Mouse (Mus musculus) megakaryocyte progenitor cell, adult 5-6 weeks (primary cell): Measurements from ENCODE around the gene Ubqln1. TPM values are rescaled to one million over a fixed set of nuclear protein-coding genes. Genes with fewer than 3 reads are reported as not detected.
"Not testable (repeated sequence)": the region's sequence is repeated elsewhere in the genome, so short reads cannot be mapped to it uniquely, and the experiment has no call there.

ENCODE experiments used
- ATAC-seq: replicated peaks from 2 replicates; pipeline ENCODE4 v1.8.0; 2016; ENCODE audit warnings: mild to moderate bottlenecking, moderate TSS enrichment, inconsistent platforms; ENCODE audit not compliant: poor library complexity
- total RNA-seq, 2 experiments: library from RNA; stranded (forward) in 1 of 2; stranded (reverse) in 1 of 2; fragments of 157-497, 149-512 nt in 1 of 2; fragments of 200-1000 nt in 1 of 2; gene quantifications; 2 replicates each; pipeline versions ENCODE4 v1.2.3 to v1.2.4; 2015 to 2017

Gene Ubqln1
- total RNA-seq, 2 experiments from 2014 or later, result 52.2 to 53.0 TPM

DNA sequence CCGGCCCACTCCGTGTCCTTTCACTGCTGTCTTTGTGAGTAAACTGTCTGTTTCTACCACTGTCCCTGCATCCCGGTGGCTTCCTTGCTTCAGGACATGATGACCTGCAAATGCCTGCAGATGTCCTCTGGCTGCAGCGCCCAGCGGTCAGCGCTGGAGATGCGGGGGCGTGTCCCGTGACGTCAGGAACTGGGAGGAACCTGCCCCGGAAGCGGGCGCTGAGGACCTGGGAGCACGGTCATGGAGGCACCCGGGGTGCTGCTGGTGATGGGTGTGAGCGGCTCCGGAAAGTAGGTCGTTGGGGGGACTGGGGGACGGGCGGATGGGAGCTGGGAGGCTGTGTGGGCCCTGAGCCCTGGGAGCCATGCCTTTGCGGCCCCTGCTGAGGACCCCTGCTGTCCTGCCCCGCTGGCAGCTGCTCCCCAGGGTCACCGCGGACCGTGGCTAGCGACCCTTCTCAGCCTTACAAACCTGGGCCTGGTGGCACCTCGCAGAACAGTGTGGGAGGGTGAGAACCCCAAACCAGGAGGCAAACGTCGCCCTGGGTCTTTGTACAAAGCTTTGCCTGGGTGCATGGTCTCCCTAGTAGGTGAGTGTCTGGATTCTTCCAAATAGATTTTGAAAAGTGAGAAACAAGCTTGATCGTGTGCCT is 57.9 kb downstream of the Ubqln1 start, which contains the start of gene Idnk:
Gene Idnk, plus strand, starts transcription at position 203 of the 652 bp plus-strand sequence.
- ATAC-seq, result peak; percentile 80

DNA sequence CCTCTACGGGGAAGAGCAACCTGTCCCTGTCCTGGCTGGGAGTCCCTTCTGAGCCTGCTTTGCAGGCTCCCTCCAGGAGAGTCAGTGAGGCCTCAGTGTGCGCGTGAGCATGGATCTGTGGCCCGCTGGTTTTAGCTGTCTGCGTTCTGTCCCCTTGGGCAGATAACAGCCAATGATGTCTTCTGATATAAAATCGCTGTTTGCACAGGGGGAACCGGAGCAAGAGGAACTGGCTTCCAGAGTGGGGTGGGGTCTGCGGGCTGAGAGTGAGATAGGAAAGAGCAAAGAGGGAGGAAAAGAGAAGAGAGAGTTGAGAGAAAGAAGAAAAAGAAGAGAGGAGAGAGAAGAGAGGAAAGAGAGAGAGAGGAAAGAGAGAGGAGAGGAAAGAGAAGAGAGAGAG is 58.4 kb downstream of the Ubqln1 start:
- no peak for ATAC-seq

- peak; percentile 21; the same call in 1 of the 2 replicates for ATAC-seq
Measured at GRCm38 (mm10) chr13:58156031-58156430, 59.4 kb downstream of the Ubqln1 start.

- ATAC-seq, result no peak
Measured at GRCm38 (mm10) chr13:58150442-58150841, 65.0 kb downstream of the Ubqln1 start.

GRCm38 (mm10) chr13:58149629-58150028 is 65.8 kb downstream of the Ubqln1 start:
- ATAC-seq, result no peak

DNA sequence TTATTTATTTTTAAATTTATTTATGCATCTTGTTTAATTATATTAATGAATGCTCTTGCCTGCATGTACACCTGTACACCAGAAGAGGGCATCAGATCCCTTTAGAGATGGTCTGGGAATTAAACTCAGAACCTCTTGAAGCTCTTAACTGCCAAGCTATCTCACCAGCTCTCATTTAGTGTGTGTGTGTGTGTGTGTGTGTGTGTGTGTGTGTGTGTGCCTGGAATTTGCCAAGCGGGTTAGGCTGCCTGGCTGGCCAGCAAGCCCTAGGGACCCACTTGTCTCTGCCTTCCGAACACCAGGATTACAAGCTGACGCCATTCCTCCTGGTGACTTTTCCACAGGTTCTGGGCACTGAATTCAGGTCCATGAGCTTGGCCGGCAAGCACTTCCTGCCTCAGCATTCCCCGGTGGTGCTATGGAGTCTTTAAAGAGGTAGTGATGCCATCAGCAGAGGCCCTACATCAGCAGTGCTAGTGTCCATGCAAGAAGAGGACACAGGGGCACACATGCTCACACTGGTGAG is 66.4 kb downstream of the Ubqln1 start:
- ATAC-seq, result peak; percentile 71

DNA sequence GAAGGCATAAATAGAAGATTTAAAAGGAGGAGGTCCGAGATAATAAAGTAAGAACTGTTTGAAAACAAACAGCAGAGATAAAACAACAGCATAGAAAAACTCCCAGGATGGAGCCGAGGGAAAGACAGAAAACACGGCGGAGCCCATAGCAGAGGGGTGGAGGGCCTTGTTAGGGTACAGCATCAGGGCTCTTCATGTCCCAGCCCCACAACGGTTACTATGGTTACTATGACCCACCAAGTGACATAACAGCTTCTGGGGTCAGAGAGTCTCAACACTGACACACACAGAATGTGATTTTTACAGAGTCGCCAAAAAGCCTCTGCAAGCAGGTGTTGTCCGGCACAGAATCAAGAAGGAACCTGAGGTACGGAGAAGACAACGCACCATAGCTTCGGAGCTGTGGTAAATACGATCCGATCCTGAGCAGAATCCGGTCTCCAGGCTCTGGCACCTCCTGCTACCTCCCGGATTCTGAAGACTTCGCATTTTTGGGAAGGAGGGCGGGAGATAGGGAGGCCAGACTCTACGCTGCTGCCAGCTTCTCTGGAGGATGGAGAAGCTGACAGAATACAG is 67.1 kb downstream of the Ubqln1 start:
- ATAC-seq, result peak; percentile 92

- no peak for ATAC-seq
Measured at GRCm38 (mm10) chr13:58147760-58148159, 67.7 kb downstream of the Ubqln1 start.

DNA sequence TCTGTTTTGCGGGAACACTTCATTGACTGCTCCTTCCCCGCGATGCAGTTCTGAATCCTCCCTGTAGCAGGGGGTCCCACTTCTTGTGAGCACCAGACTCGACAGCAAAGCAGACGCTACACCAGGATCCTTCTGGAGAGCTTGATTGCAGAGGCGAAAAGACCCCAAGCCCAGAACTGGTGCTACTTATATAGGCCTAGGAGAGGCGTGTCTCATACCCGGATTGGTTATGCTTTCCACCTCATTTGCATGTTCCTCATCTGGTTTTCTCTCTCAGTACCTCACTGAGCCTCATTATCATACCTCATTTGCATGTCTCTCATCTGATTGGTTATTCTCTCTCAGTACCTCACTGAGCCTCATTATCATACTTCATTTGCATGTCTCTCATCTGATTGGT is 68.8 kb downstream of the Ubqln1 start:
- not testable (repeated sequence) for ATAC-seq

DNA sequence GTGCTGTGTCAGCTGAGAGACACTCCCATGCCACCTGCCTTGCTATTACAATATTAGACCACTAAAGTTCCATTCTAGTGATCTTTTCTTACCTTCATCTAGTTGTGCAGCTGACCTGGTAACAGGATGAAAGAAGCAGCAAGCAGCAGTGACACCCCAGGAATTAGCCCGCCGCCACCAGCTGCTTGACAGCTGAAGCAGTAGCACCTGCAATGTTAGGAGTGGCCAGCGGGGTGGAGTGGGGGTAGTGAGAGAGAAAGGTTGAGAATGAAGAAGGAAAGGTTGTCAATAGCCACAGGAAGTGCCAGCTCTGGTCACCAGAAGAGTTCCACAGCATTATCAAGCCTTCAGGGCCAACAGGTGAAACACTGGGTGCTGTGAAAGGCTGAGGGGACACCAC is 83.8 kb downstream of the Ubqln1 start:
- ATAC-seq, result no peak

DNA sequence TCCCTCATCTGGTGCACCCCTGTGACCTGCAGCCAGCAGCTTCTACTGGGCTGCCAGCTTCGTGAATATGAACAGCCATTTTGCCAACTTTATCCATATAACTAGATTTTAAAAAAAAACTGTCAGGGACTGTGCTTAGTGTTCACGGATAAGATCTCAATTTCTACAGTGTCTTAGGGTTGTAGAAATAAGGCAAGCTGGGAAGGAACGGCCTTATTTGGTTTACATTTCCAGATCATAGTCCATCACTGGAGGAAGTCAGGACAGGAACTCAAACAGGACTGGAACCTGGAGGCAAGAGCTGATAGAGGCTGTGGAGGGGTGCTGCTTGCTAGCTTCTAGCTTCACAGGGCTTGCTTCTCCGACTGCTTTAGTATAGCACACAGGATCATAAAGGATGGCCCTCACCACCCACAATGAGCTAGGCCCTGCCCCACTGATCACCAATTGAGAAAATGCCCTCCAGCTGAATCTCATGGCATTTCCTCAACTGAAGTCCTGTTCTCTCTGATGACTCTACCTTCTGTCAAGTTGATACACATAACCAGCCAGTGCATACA is 85.7 kb downstream of the Ubqln1 start:
- ATAC-seq, result no peak; the same call in 1 of the 2 replicates

DNA sequence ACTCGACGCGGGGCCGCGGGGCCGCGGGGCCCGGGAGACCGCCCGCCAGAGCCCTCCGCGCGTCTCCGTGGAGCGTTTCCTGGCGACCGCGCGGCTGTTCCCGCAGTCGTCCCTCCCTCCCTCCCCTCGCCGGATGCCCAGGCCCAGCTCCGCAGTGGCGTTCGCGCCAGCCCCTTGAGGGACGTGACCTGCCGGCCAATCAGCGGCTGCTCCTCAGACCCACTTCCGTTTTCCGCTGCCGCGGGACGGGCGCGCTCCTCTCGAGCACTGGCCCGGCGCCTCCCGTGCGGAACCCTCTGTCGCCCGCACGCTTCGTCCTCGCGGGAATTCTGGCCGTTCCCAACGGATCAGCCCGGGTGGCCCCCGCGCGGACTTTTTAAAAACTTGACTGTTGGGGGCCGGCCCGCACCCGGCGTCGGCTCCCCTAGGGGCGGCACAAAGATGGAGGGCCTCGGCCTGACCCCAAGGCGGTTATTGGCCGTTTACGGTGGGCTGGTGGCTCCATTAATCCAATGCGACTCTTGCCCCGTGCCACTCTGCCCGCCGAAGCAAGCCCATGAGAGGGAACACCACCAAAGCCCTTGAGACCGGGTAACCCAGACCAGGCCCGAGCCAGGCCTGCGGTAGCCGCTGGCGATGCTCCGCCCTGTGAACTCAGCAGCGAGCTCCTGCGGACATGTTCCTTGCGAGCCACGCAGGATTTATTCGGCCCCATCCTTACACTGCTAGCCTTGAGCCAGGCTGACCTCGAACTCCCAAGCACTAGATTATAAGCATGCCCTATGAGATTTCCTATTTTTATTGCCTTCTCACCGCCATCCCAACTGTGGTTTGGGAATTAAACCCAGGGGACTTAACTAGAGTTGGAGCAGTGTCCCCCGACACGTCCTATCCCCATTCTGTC is 86.4 kb downstream of the Ubqln1 start:
- ATAC-seq, result peak; percentile 77

GRCm38 (mm10) chr13:58128396-58128767 is 87.1 kb downstream of the Ubqln1 start, which contains the start of gene Hnrnpa0:
TSS of gene Hnrnpa0 (minus strand) at chr13:58128556.
- peak; percentile 67 for ATAC-seq

GRCm38 (mm10) chr13:58127766-58128361 is 87.6 kb downstream of the Ubqln1 start:
- ATAC-seq, result no peak

GRCm38 (mm10) chr13:58126862-58127765 is 88.3 kb downstream of the Ubqln1 start:
- ATAC-seq, result no peak
